Mouse (Mus musculus) liver, embryonic 16.5 days (tissue): ENCODE results near the gene Plekhh2. TPM values are rescaled to one million over a fixed set of nuclear protein-coding genes. Genes with fewer than 3 reads are reported as not detected.

Experiments
- ATAC-seq: fragments of 200-750 bp; cut with Nextera tagmentation; 2 replicates; pipeline ENCODE4 v1.8.0; 2017; ENCODE audit warnings: low read depth, mild to moderate bottlenecking, moderate number of reproducible peaks, moderate library complexity
- H3K27ac ChIP-seq: fragments of 300-500 bp; sonication (generic); 2 replicates; pipeline ENCODE4 v1.5.1; 2014; ENCODE audit warnings: mild to moderate bottlenecking, low read length
- H3K27me3 ChIP-seq: fragments of 300-500 bp; sonication (generic); 2 replicates; pipeline ENCODE4 v1.6.1; 2014; ENCODE audit warnings: low read depth, low read length, mixed read lengths; ENCODE audit not compliant: control insufficient read depth, insufficient read depth
- H3K36me3 ChIP-seq: fragments of 300-500 bp; sonication (generic); 2 replicates; pipeline ENCODE4 v1.6.1; 2014; ENCODE audit warnings: mild to moderate bottlenecking; ENCODE audit not compliant: control insufficient read depth, insufficient read depth
- H3K4me1 ChIP-seq: fragments of 300-500 bp; sonication (generic); 2 replicates; pipeline ENCODE4 v1.6.1; 2014; ENCODE audit warnings: low read depth, low read length, mixed read lengths; ENCODE audit not compliant: control insufficient read depth
- H3K4me2 ChIP-seq: fragments of 300-500 bp; sonication (generic); 2 replicates; pipeline ENCODE4 v1.6.1; 2014; ENCODE audit warnings: low read depth, low read length, mixed read lengths
- H3K4me3 ChIP-seq: fragments of 300-500 bp; sonication (generic); 2 replicates; pipeline ENCODE4 v1.5.1; 2014; ENCODE audit warnings: low read depth, mild to moderate bottlenecking, low read length
- H3K9ac ChIP-seq: fragments of 300-500 bp; sonication (generic); 2 replicates; pipeline ENCODE4 v1.6.1; 2014; ENCODE audit warnings: low read depth, low read length
- H3K9me3 ChIP-seq: fragments of 300-500 bp; sonication (generic); replicated peaks from 2 replicates; pipeline ENCODE4 v1.6.1; 2016; ENCODE audit warnings: low read length; ENCODE audit not compliant: control insufficient read depth
- WGBS: fragments of 180-500 bp; shearing (Covaris S2); extraction: QIAGEN DNeasy Blood & Tissue Kit; methylation state at CpG from one replicate; pipeline ENCODE4 v1.1.7; 2014; ENCODE audit not compliant: insufficient replicate concordance; 5-methylcytosine and 5-hydroxymethylcytosine counted together
- polyA plus RNA-seq: library from polyadenylated mRNA; unstranded; fragments of >200 nt; fragmentation: Nextera tagmentation; extraction: Ambion mirVana; gene quantifications from 2 replicates; pipeline ENCODE4 v1.2.1, GENCODE M21; 2015

Gene Plekhh2
- polyA plus RNA-seq, 1 experiment from 2014 or later = 0.46 TPM

DNA sequence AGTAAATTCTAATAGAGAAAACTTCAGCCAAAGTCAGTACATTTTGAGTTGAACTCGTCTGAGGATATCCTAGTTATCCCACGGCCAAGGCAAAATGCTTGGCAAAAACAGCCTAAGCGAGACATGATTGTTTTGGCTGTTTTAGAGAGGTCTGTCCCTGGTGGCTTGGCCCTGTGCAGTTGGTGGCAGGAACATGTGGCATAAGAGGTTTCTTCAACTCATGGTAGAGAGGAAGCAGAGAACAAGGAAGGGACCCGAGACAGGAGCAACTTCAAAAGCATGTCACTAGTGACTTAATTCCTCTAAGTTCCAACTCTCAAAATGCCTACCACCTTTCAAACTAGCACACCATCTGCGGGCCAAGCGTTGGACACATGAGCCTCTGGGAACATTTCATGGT, 108.9 kb downstream of the Plekhh2 start:
- Histone ChIP-seq H3K27ac (peak overlapping the region; percentile 25; the same call in 1 of the 2 replicates), H3K4me1 (no peaks in the 10 kb centered on the region), H3K9me3 (no peaks in the 10 kb centered on the region), H3K4me2 (no peak overlapping the region), H3K4me3 (no peak overlapping the region), H3K27me3 (no peaks in the 10 kb centered on the region), H3K36me3 (no peaks in the 10 kb centered on the region), H3K9ac (no peak overlapping the region)
- WGBS = 58% methylated on average over 6 of the region's 6 CpGs
- no peak for ATAC-seq

GRCm38 (mm10) chr17:84621209-84621608, 109.5 kb downstream of the Plekhh2 start:
- no peak overlapping the region for H3K9ac ChIP-seq
- no peaks in the 10 kb centered on the region for H3K27me3 ChIP-seq
- no peaks in the 10 kb centered on the region for H3K36me3 ChIP-seq
- no peak overlapping the region for H3K4me2 ChIP-seq
- no peak overlapping the region for H3K4me3 ChIP-seq
- ATAC-seq = no peak
- WGBS = 56% methylated on average over 6 of the region's 6 CpGs
- H3K4me1 ChIP-seq = no peaks in the 10 kb centered on the region
- no peaks in the 10 kb centered on the region for H3K9me3 ChIP-seq
- no peak overlapping the region for H3K27ac ChIP-seq

DNA sequence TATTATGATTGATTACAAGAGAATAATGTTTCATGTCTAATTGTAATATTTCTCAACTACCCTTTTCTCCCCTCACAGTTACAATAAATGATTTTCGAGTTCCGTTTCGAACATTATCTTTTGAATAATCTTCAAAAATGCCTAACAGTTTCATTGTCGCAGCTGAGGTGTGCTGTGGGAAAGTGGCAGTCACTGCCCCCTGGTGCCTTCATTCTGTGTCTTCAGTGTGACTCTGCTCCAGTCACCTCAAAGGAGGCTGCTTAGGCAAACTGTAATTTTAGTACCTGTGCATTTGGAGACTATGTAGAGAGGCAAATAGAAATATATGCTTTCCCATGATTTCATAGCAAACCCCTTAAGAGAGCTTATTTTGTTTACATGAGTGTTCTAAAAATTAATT, 110.3 kb downstream of the Plekhh2 start:
- H3K27ac ChIP-seq = no peak overlapping the region
- no peaks in the 10 kb centered on the region for H3K36me3 ChIP-seq
- H3K9ac ChIP-seq = no peak overlapping the region
- H3K4me3 ChIP-seq = no peak overlapping the region
- no peaks in the 10 kb centered on the region; the same call in 1 of the 2 replicates for H3K4me1 ChIP-seq
- H3K9me3 ChIP-seq = no peaks in the 10 kb centered on the region
- no peak for ATAC-seq
- no peak overlapping the region for H3K4me2 ChIP-seq
- WGBS = 50% methylated on average over 4 of the region's 4 CpGs
- no peaks in the 10 kb centered on the region for H3K27me3 ChIP-seq

GRCm38 (mm10) chr17:84622873-84623272, 111.2 kb downstream of the Plekhh2 start:
- no peaks in the 10 kb centered on the region for H3K9me3 ChIP-seq
- H3K4me2 ChIP-seq = no peak overlapping the region

DNA sequence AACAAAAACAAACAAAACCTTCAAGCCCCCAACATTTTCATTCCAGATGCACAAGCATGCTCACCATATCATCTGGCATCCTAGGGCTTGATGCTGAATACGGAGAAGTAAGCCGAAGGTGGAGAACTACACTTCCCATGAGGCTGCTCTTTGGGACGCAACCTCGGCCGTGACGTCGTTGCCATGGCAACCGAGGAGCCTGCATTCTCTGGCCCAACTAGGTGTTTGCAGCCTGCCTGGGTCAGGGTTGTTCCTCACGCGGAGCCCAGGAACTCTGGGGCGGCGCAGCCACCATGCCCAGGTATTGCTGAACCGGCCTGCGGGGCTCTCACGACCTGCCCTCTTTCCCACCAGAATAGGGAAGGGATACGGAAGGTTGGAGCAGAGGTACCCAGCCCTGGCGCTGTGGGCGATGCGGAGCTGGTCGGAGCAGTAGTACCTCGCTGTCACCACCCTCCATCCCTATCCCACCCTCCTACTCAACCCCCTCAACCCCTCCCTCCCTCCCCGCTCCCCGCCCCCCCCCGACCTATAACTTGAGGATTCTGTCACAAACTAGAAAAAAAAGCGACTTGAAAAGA, 114.7 kb downstream of the Plekhh2 start, which contains the start of gene Dync2li1:
Gene Dync2li1 (plus strand): TSS at position 221 of the 581 bp plus-strand sequence.
- H3K9ac ChIP-seq = peak within 1 kb of the TSS; percentile 41; the same call in 1 of the 2 replicates
- ATAC-seq = peak; percentile 86
- no peak within 1 kb of the TSS for H3K27ac ChIP-seq

More at GRCm38 (mm10) chr17:84622873-84623272, 111.2 kb downstream of the Plekhh2 start:
- Histone ChIP-seq H3K4me1 (no peaks in the 10 kb centered on the region; the same call in 1 of the 2 replicates), H3K36me3 (no peaks in the 10 kb centered on the region), H3K27me3 (no peaks in the 10 kb centered on the region), H3K27ac (no peak overlapping the region), H3K9ac (no peak overlapping the region), H3K4me3 (no peak overlapping the region)
- no peak for ATAC-seq
- 38% methylated on average over 2 of the region's 2 CpGs for WGBS

GRCm38 (mm10) chr17:84626857-84627305, 115.2 kb downstream of the Plekhh2 start:
- H3K4me2 ChIP-seq = peak overlapping the region; percentile 72

More for the DNA sequence above, 114.7 kb downstream of the Plekhh2 start, which contains the start of gene Dync2li1:
- no peaks in the 10 kb centered on the region for H3K9me3 ChIP-seq
- H3K4me3 ChIP-seq = peak within 1 kb of the TSS; percentile 56
- WGBS = 3% methylated on average over 25 of the region's 25 CpGs
- H3K36me3 ChIP-seq = no peaks in the 10 kb centered on the region
- H3K27me3 ChIP-seq = no peaks in the 10 kb centered on the region
- H3K4me1 ChIP-seq = no peaks in the 10 kb centered on the region; the same call in 1 of the 2 replicates
- peak within 1 kb of the TSS; percentile 72 for H3K4me2 ChIP-seq

GRCm38 (mm10) chr17:84627721-84628120, 116.0 kb downstream of the Plekhh2 start:
- no peak overlapping the region for H3K9ac ChIP-seq
- 69% methylated on average over 10 of the region's 10 CpGs for WGBS
- no peak for ATAC-seq
- no peaks in the 10 kb centered on the region for H3K27me3 ChIP-seq
- no peaks in the 10 kb centered on the region for H3K36me3 ChIP-seq
- no peak overlapping the region for H3K4me3 ChIP-seq
- H3K9me3 ChIP-seq = no peaks in the 10 kb centered on the region
- no peak overlapping the region for H3K4me2 ChIP-seq
- H3K4me1 ChIP-seq = no peaks in the 10 kb centered on the region; the same call in 1 of the 2 replicates
- no peak overlapping the region for H3K27ac ChIP-seq

More at GRCm38 (mm10) chr17:84626857-84627305, 115.2 kb downstream of the Plekhh2 start:
- H3K36me3 ChIP-seq = no peaks in the 10 kb centered on the region
- H3K9ac ChIP-seq = no peak overlapping the region
- H3K4me1 ChIP-seq = no peaks in the 10 kb centered on the region; the same call in 1 of the 2 replicates
- 47% methylated on average over 9 of the region's 9 CpGs for WGBS
- H3K27me3 ChIP-seq = no peaks in the 10 kb centered on the region
- no peak overlapping the region for H3K27ac ChIP-seq
- H3K9me3 ChIP-seq = no peaks in the 10 kb centered on the region
- H3K4me3 ChIP-seq = no peak overlapping the region; the same call in 1 of the 2 replicates
- no peak for ATAC-seq

DNA sequence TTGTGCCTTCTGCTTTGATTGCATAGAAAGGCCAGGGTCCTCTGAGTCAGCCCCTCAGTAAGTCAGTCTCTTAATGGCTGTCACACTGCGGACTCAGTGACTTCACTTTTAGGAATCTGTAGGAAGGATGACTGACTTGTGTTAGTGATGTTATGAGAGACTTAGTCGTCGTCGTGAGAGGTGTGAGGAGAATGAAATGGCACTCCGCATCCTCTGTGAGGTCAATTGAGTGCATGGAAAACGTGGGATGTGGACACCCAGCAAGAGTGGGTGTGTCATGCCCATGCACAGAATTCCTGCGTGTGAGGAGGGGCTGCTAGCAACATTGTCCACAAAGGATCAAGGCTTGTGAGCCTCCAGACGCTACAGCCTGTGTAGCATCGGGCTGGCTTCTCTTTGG, 116.9 kb downstream of the Plekhh2 start:
- WGBS = 73% methylated on average over 9 of the region's 9 CpGs
- H3K36me3 ChIP-seq = no peaks in the 10 kb centered on the region
- no peak overlapping the region for H3K4me3 ChIP-seq
- H3K4me1 ChIP-seq = no peaks in the 10 kb centered on the region; the same call in 1 of the 2 replicates
- H3K9me3 ChIP-seq = no peaks in the 10 kb centered on the region
- H3K27ac ChIP-seq = no peak overlapping the region
- ATAC-seq = no peak
- no peak overlapping the region for H3K4me2 ChIP-seq
- H3K27me3 ChIP-seq = no peaks in the 10 kb centered on the region
- no peak overlapping the region for H3K9ac ChIP-seq

GRCm38 (mm10) chr17:84631836-84632235, 120.1 kb downstream of the Plekhh2 start:
- no peaks in the 10 kb centered on the region for H3K36me3 ChIP-seq
- no peak overlapping the region for H3K4me2 ChIP-seq
- H3K4me3 ChIP-seq = no peak overlapping the region
- no peaks in the 10 kb centered on the region for H3K9me3 ChIP-seq
- no peak for ATAC-seq
- WGBS = 61% methylated on average over 6 of the region's 6 CpGs
- H3K27me3 ChIP-seq = no peaks in the 10 kb centered on the region
- H3K4me1 ChIP-seq = no peaks in the 10 kb centered on the region
- no peak overlapping the region for H3K27ac ChIP-seq
- no peak overlapping the region for H3K9ac ChIP-seq
